Mouse (Mus musculus) kidney, adult 2 months (tissue): Measurements from ENCODE around the gene Prok2. TPM values are rescaled to one million over a fixed set of nuclear protein-coding genes. Genes with fewer than 3 reads are reported as not detected.

Experiments
- DNase-seq: peaks from one replicate; pipeline ENCODE4 v3.0.0; 2021
- H3K27ac ChIP-seq: fragments of 200-500 bp; 2 replicates; pipeline ENCODE4 v1.5.1; 2012; ENCODE audit warnings: low read depth, low read length, control low read depth, inconsistent platforms; ENCODE audit not compliant: insufficient read depth
- H3K27me3 ChIP-seq: fragments of 200-500 bp; replicated peaks from 2 replicates; pipeline ENCODE4 v1.6.1; 2012; ENCODE audit warnings: mild to moderate bottlenecking, moderate library complexity, low read length, inconsistent platforms; ENCODE audit not compliant: control insufficient read depth, insufficient read depth
- H3K36me3 ChIP-seq: fragments of 200-500 bp; 2 replicates; pipeline ENCODE4 v1.6.1; 2012; ENCODE audit warnings: mild to moderate bottlenecking, moderate library complexity, low read length, inconsistent platforms; ENCODE audit not compliant: control insufficient read depth, insufficient read depth
- H3K4me1 ChIP-seq: fragments of 200-500 bp; 2 replicates; pipeline ENCODE4 v1.6.1; 2011; ENCODE audit warnings: low read length; ENCODE audit not compliant: control insufficient read depth, insufficient read depth
- H3K4me3 ChIP-seq: fragments of 200-500 bp; 2 replicates; pipeline ENCODE4 v1.5.1; 2011; ENCODE audit warnings: mild to moderate bottlenecking, low read depth, low read length, control low read depth; ENCODE audit not compliant: insufficient read depth
- CTCF ChIP-seq: fragments of 200-500 bp; conservative IDR thresholded peaks from 2 replicates; pipeline ENCODE4 v1.5.1; 2011; ENCODE audit warnings: low read depth, mild to moderate bottlenecking, control low read depth, low read length, moderate library complexity, mixed read lengths; ENCODE audit not compliant: insufficient read depth, insufficient read length
- POLR2A ChIP-seq: fragments of 200-500 bp; IDR thresholded peaks from one replicate; pipeline ENCODE4 v1.6.1; 2011; ENCODE audit warnings: low read depth, low read length, control low read depth
- WGBS: fragments of 180-500 bp; shearing (Covaris S2); methylation state at CpG from one replicate; pipeline ENCODE4 v1.1.7; 2018; 5-methylcytosine and 5-hydroxymethylcytosine counted together
- polyA plus RNA-seq: library from polyadenylated mRNA; depleted of rRNA; stranded (reverse); fragments of >200 nt; gene quantifications from 2 replicates; pipeline ENCODE4 v1.2.3, GENCODE M21; 2012; rRNA removed

Gene Prok2
- polyA plus RNA-seq, result 0.14 and 0.19 TPM in 2 replicates

- H3K27me3 ChIP-seq, result no peaks in the 10 kb centered on the region
- H3K36me3 ChIP-seq, result no peaks in the 10 kb centered on the region
- no peaks in the 10 kb centered on the region for H3K4me1 ChIP-seq
- no peak within 1 kb of the TSS for H3K27ac ChIP-seq
- DNase-seq, result no peak
- 1% methylated on average over 61 of the region's 61 CpGs for WGBS
- no peak for TF ChIP-seq POLR2A
- no peak for TF ChIP-seq CTCF
- H3K4me3 ChIP-seq, result peak within 1 kb of the TSS; percentile 19; the same call in 1 of the 2 replicates
Observed at GRCm38 (mm10) chr6:99725971-99726561, at the start of gene Prok2. Gene Prok2 (minus strand): TSS chr6:99726392.

- 59% methylated on average over 10 of the region's 10 CpGs for WGBS
Observed at GRCm38 (mm10) chr6:99774680-99775079, 48.5 kb upstream of the Prok2 start.

GRCm38 (mm10) chr6:99768495-99768894 is 42.3 kb upstream of the Prok2 start:
- Histone ChIP-seq H3K36me3 (no peaks in the 10 kb centered on the region), H3K4me3 (no peak overlapping the region), H3K27ac (no peak overlapping the region), H3K4me1 (no peaks in the 10 kb centered on the region), H3K27me3 (no peaks in the 10 kb centered on the region)
- DNase-seq, result no peak
- WGBS, result 17% methylated on average over 5 of the region's 5 CpGs
- TF ChIP-seq CTCF (no peak), POLR2A (no peak)

More at GRCm38 (mm10) chr6:99774680-99775079, 48.5 kb upstream of the Prok2 start:
- no peaks in the 10 kb centered on the region for H3K36me3 ChIP-seq
- H3K4me1 ChIP-seq, result no peaks in the 10 kb centered on the region
- DNase-seq, result no peak
- no peak overlapping the region for H3K4me3 ChIP-seq
- H3K27me3 ChIP-seq, result no peaks in the 10 kb centered on the region; the same call in none of the 2 replicates
- TF ChIP-seq POLR2A, result no peak
- no peak overlapping the region for H3K27ac ChIP-seq

GRCm38 (mm10) chr6:99764916-99765315 is 38.7 kb upstream of the Prok2 start:
- Histone ChIP-seq H3K27ac (no peak overlapping the region), H3K4me1 (no peaks in the 10 kb centered on the region), H3K36me3 (no peaks in the 10 kb centered on the region), H3K4me3 (no peak overlapping the region), H3K27me3 (no peaks in the 10 kb centered on the region)
- WGBS, result 62% methylated on average over 3 of the region's 3 CpGs
- TF ChIP-seq CTCF, result no peak
- TF ChIP-seq POLR2A, result no peak
- DNase-seq, result no peak

- 61% methylated on average over 14 of the region's 14 CpGs for WGBS
Observed at GRCm38 (mm10) chr6:99762069-99762985, 36.1 kb upstream of the Prok2 start.

GRCm38 (mm10) chr6:99756105-99756504 is 29.9 kb upstream of the Prok2 start:
- Histone ChIP-seq H3K36me3 (no peaks in the 10 kb centered on the region), H3K4me3 (no peak overlapping the region), H3K27me3 (no peaks in the 10 kb centered on the region), H3K4me1 (no peaks in the 10 kb centered on the region), H3K27ac (no peak overlapping the region)
- DNase-seq, result no peak
- no peak for TF ChIP-seq CTCF
- no peak for TF ChIP-seq POLR2A
- WGBS, result 88% methylated on average over 9 of the region's 9 CpGs

More at GRCm38 (mm10) chr6:99762069-99762985, 36.1 kb upstream of the Prok2 start:
- Histone ChIP-seq H3K36me3 (no peaks in the 10 kb centered on the region), H3K4me1 (no peaks in the 10 kb centered on the region), H3K27ac (no peak overlapping the region), H3K27me3 (no peaks in the 10 kb centered on the region), H3K4me3 (no peak overlapping the region)
- TF ChIP-seq CTCF (no peak), POLR2A (no peak)
- no peak for DNase-seq

GRCm38 (mm10) chr6:99751308-99751707 is 25.1 kb upstream of the Prok2 start:
- Histone ChIP-seq H3K27me3 (no peaks in the 10 kb centered on the region), H3K4me3 (no peak overlapping the region), H3K27ac (no peak overlapping the region), H3K36me3 (no peaks in the 10 kb centered on the region), H3K4me1 (no peaks in the 10 kb centered on the region)
- TF ChIP-seq POLR2A (no peak), CTCF (no peak)
- 64% methylated on average over 6 of the region's 6 CpGs for WGBS
- no peak for DNase-seq
